Comparison of ENCODE assay signal across 8 mouse cellular contexts in genomic region chr5:99978699-99979442, GRCm38 (mm10). TPM values are rescaled to one million over a fixed set of nuclear protein-coding genes. Genes with fewer than 3 reads are reported as not detected.
DNase-seq lines count a peak whose midpoint lies in the region; ATAC-seq lines count a peak whose summit lies in the region.

Gene Hnrnpd, minus strand, starts transcription at chr5:99978938.
Gene 4930524J08Rik, plus strand, starts transcription at chr5:99979061.

- peak within 1 kb of the TSS; percentile 99 for H3K27ac ChIP-seq in intestine, embryonic 16.5 days (ENCODE audit: low read length)

- under 1% methylated on average over 95 of the region's 97 CpGs for WGBS in intestine, embryonic 16.5 days

- peak; percentile 93 for DNase-seq in adrenal gland, adult 8-10 months
- peak; percentile 96 for DNase-seq in embryo, embryonic 11.5 days (ENCODE audit: low read depth, low spot score)
- DNase-seq in gastrocnemius, postnatal 36 days, result peak; percentile 86 to 91
- peak; percentile 91 to 97 for DNase-seq in left cerebral cortex, postnatal 25 days (ENCODE audit: low spot score in 2 of 2)
- peak; percentile 98 for DNase-seq in mesoderm, embryonic 11.5 days (ENCODE audit: low read depth, low spot score)
- DNase-seq in right cerebral cortex, postnatal 25 days, result peak; percentile 91
- DNase-seq in urinary bladder, postnatal 36 days (ENCODE audit: low spot score in 2 of 2), result peak; percentile 85 to 95

- no peaks in the 10 kb centered on the region for H3K9me3 ChIP-seq in intestine, embryonic 16.5 days (ENCODE audit: control insufficient read depth, low read length)

- no peaks in the 10 kb centered on the region for H3K36me3 ChIP-seq in intestine, embryonic 16.5 days (ENCODE audit: control insufficient read depth, insufficient read depth, low read length)

- intact Hi-C loops in gastrocnemius, postnatal 36 days (cut with DNase I), result loop anchor here (2.0 to 10.0 kb wide), 2 partner anchors 60 to 446 kb away; partner anchors contain the start of genes Enoph1 and Hnrnpdl
- intact Hi-C loops in left cerebral cortex, postnatal 25 days (cut with DNase I), result loop anchor here (1.0 to 10.0 kb wide), 4 partner anchors 60 to 754 kb away; partner anchors contain the start of genes Enoph1, Hnrnpdl, Sec31a and Vamp9

- H3K27me3 ChIP-seq in intestine, embryonic 16.5 days (replicated peaks; ENCODE audit: control insufficient read depth, insufficient read depth, low read length), result no peaks in the 10 kb centered on the region

- peak within 1 kb of the TSS; percentile 73 for H3K4me3 ChIP-seq in intestine, embryonic 16.5 days (ENCODE audit: low read length)

- peak within 1 kb of the TSS; percentile 75 for H3K4me2 ChIP-seq in intestine, embryonic 16.5 days (ENCODE audit: low read depth, low read length)

- peak within 1 kb of the TSS; percentile 99 for H3K9ac ChIP-seq in intestine, embryonic 16.5 days (ENCODE audit: low read depth, low read length)

- peaks cover 20% of the 10 kb centered on the region for H3K4me1 ChIP-seq in intestine, embryonic 16.5 days (ENCODE audit: control insufficient read depth, insufficient read depth, low read length)

- ATAC-seq in intestine, embryonic 16.5 days, result peak; percentile 97

RNA-seq across cellular contexts. Expression of gene Hnrnpd, which starts in this region (rescaled TPM):
- 100 to 1,000 TPM in 3 of 4 experiments, 10 to 100 TPM in 1; 72.1 to 188 (median 154) TPM for total RNA-seq in adrenal gland, adult 8-10 months (2022)
- 10 to 100 TPM; 51.4 to 63.8 TPM for total RNA-seq in gastrocnemius, postnatal 36 days (2021)
- polyA plus RNA-seq in intestine, embryonic 16.5 days (2015; fragmentation: Nextera tagmentation; extraction: Ambion mirVana), result 32.8 and 37.0 TPM in 2 replicates
- total RNA-seq in left cerebral cortex, postnatal 25 days (2021), result 100 to 1,000 TPM; 182 to 185 TPM

RNA-seq across cellular contexts. Expression of gene 4930524J08Rik, which starts in this region (rescaled TPM):
- 1 to 10 TPM; 1.2 to 2.2 (median 1.7) TPM for total RNA-seq in adrenal gland, adult 8-10 months (2022)
- under 1 TPM in 1 of 2 experiments, not detected in 1; 0.46 TPM for total RNA-seq in gastrocnemius, postnatal 36 days (2021)
- polyA plus RNA-seq in intestine, embryonic 16.5 days (2015; fragmentation: Nextera tagmentation; extraction: Ambion mirVana), result 0.89 and 1.0 TPM in 2 replicates
- 1 to 10 TPM; 1.5 to 1.6 TPM for total RNA-seq in left cerebral cortex, postnatal 25 days (2021)

Comparison
In these comparisons a context has a peak if more than half of its experiments do, and no peak if none do; other contexts are left out.
1. Peak in every context shown above with its lines: DNase-seq, ATAC-seq, H3K4me3 ChIP-seq and H3K27ac ChIP-seq.